Mouse (Mus musculus): ENCODE results near the gene Gpd1l. TPM values are rescaled to one million over a fixed set of nuclear protein-coding genes. Genes with fewer than 3 reads are reported as not detected.

The Gpd1l gene
- polyA plus RNA-seq, 1 experiment, result 10.8 TPM

DNA sequence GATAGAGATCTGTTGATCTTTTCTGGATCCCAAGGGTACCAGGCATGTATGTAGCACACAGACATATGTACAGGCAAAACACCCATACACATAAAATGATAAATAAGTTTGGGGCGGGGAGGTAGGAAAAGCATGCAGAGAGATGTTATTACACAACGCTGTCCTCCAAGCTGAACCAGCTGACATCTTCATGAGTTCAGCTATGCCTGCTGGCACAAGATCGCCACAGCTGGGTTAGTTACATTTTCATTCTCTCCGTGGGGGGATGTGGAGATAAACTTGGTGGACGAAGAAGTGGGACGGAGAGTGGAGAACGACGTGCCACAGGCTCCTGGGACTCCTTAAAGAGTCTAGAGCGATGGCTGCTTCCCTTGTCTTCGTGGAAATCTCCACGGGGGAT, 40.8 kb downstream of the Gpd1l start:
- H3K4me3 ChIP-seq (ENCODE audit: insufficient read depth, poor library complexity, severe bottlenecking), result no peak overlapping the region
- H3K36me3 ChIP-seq (ENCODE audit: control insufficient read depth, insufficient read depth), result no peaks in the 10 kb centered on the region
- no peaks in the 10 kb centered on the region for H3K79me2 ChIP-seq (ENCODE audit: control insufficient read depth, insufficient read depth)
- peaks cover 4% of the 10 kb centered on the region for H3K27me3 ChIP-seq (ENCODE audit: control insufficient read depth, insufficient read depth, insufficient read length)
- no peak overlapping the region for H3ac ChIP-seq (ENCODE audit: control insufficient read depth, insufficient read length, low read depth)
- TF ChIP-seq USF1 (IDR thresholded peaks at IDR 0.05; ENCODE audit: low read depth) (no peak), CEBPB (IDR thresholded peaks at IDR 0.05; ENCODE audit: low read depth) (no peak), MYOD1 (IDR thresholded peaks at IDR 0.05; ENCODE audit: control insufficient read depth, insufficient read length, low read depth) (no peak), MYOG (IDR thresholded peaks at IDR 0.05; ENCODE audit: control insufficient read depth, extremely low read depth, insufficient read length) (no peak), MAX (IDR thresholded peaks at IDR 0.05) (no peak), FOSL1 (IDR thresholded peaks at IDR 0.05; ENCODE audit: insufficient read depth, low read length, poor library complexity, severe bottlenecking) (no peak), CTCF (IDR thresholded peaks at IDR 0.05; ENCODE audit: control insufficient read depth, insufficient read depth, insufficient read length) (no peak)
- no peaks in the 10 kb centered on the region for H3K79me3 ChIP-seq (ENCODE audit: low read depth)

DNA sequence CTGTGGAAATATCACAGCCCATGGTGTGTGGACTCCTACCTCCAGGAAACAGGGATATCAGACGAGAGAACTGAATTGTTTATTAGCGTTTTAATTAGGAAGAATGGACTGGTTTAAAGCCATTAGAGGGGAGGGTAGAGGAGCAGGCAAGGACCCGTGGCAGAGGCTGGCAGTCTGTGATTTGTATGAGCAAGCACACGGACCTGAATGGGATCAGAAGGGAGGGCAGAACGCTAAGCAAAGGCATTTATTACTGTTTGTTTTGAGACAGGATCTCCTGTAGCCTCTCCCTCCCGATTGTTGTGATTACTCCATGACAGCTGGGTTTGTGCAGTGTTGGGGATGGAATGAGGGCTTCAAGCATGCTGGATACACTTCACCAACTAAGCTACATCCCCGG, 43.4 kb downstream of the Gpd1l start:
- H3K4me3 ChIP-seq (ENCODE audit: insufficient read depth, poor library complexity, severe bottlenecking), result no peak overlapping the region
- H3ac ChIP-seq (ENCODE audit: control insufficient read depth, insufficient read length, low read depth), result no peak overlapping the region
- no peaks in the 10 kb centered on the region for H3K79me3 ChIP-seq (ENCODE audit: low read depth)
- TF ChIP-seq MYOG (IDR thresholded peaks at IDR 0.05; ENCODE audit: control insufficient read depth, extremely low read depth, insufficient read length) (no peak), FOSL1 (IDR thresholded peaks at IDR 0.05; ENCODE audit: insufficient read depth, low read length, poor library complexity, severe bottlenecking) (no peak), CTCF (IDR thresholded peaks at IDR 0.05; ENCODE audit: control insufficient read depth, insufficient read depth, insufficient read length) (no peak), MAX (IDR thresholded peaks at IDR 0.05) (no peak), MYOD1 (IDR thresholded peaks at IDR 0.05; ENCODE audit: control insufficient read depth, insufficient read length, low read depth) (no peak), USF1 (IDR thresholded peaks at IDR 0.05; ENCODE audit: low read depth) (no peak), CEBPB (IDR thresholded peaks at IDR 0.05; ENCODE audit: low read depth) (no peak)
- peaks cover 4% of the 10 kb centered on the region for H3K27me3 ChIP-seq (ENCODE audit: control insufficient read depth, insufficient read depth, insufficient read length)
- H3K36me3 ChIP-seq (ENCODE audit: control insufficient read depth, insufficient read depth), result no peaks in the 10 kb centered on the region
- H3K79me2 ChIP-seq (ENCODE audit: control insufficient read depth, insufficient read depth), result no peaks in the 10 kb centered on the region

DNA sequence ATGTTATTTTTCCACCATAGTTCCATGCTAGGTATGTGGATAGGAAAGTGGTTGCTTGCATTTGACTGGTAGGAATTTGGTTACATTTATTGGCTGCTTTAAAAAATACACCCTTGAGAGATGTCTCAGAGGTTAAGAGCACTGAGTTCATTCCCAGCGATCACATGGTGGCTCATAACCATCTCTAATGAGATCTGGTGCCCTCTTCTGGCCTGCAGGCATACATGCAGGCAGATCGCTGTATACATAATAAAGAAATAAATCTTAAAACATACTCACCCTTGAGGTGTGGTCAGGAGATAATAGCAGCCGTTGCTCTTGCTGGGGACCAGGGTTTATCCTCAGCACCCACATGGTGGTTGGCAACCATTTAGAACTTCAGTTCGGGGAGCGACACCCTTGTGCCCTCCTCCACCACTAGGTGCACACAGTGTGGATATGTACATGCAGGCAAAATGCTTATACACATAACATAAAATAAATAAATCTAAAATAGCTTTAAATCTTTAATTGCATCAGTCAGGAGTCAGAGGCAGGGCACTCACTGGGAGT, 44.9 kb downstream of the Gpd1l start:
- Histone ChIP-seq H3K36me3 (ENCODE audit: control insufficient read depth, insufficient read depth) (no peaks in the 10 kb centered on the region), H3K79me3 (ENCODE audit: low read depth) (no peaks in the 10 kb centered on the region), H3K27me3 (ENCODE audit: control insufficient read depth, insufficient read depth, insufficient read length) (peaks cover 4% of the 10 kb centered on the region), H3ac (ENCODE audit: control insufficient read depth, insufficient read length, low read depth) (no peak overlapping the region), H3K79me2 (ENCODE audit: control insufficient read depth, insufficient read depth) (no peaks in the 10 kb centered on the region), H3K4me3 (ENCODE audit: insufficient read depth, poor library complexity, severe bottlenecking) (no peak overlapping the region)
- TF ChIP-seq CTCF (IDR thresholded peaks at IDR 0.05; ENCODE audit: control insufficient read depth, insufficient read depth, insufficient read length) (no peak), MAX (IDR thresholded peaks at IDR 0.05) (no peak), USF1 (IDR thresholded peaks at IDR 0.05; ENCODE audit: low read depth) (peak; percentile 13), MYOG (IDR thresholded peaks at IDR 0.05; ENCODE audit: control insufficient read depth, extremely low read depth, insufficient read length) (no peak), MYOD1 (IDR thresholded peaks at IDR 0.05; ENCODE audit: control insufficient read depth, insufficient read length, low read depth) (no peak), FOSL1 (IDR thresholded peaks at IDR 0.05; ENCODE audit: insufficient read depth, low read length, poor library complexity, severe bottlenecking) (no peak), CEBPB (IDR thresholded peaks at IDR 0.05; ENCODE audit: low read depth) (no peak)

DNA sequence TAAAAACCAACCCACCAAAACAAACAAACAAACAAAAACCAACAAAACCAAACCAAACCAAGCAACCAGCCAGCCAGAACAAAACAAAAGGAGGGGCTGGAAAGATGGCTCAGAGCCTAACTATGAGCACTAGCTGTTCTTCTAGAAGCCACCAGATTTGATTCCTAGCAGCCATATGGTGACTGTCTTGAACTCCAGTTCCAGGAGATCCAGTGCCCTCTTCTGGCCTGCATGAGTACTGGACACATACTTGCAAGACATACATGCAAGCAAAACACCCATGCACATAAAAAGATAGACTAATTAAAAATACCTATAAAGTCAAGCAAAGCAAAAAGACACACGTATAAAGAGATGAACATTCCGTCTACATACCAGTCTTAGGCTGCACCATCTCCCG, 46.1 kb downstream of the Gpd1l start:
- Histone ChIP-seq H3K36me3 (ENCODE audit: control insufficient read depth, insufficient read depth) (no peaks in the 10 kb centered on the region), H3K4me3 (ENCODE audit: insufficient read depth, poor library complexity, severe bottlenecking) (no peak overlapping the region), H3ac (ENCODE audit: control insufficient read depth, insufficient read length, low read depth) (no peak overlapping the region), H3K79me2 (ENCODE audit: control insufficient read depth, insufficient read depth) (no peaks in the 10 kb centered on the region), H3K27me3 (ENCODE audit: control insufficient read depth, insufficient read depth, insufficient read length) (peaks cover 4% of the 10 kb centered on the region), H3K79me3 (ENCODE audit: low read depth) (no peaks in the 10 kb centered on the region)
- TF ChIP-seq USF1 (IDR thresholded peaks at IDR 0.05; ENCODE audit: low read depth) (no peak), MAX (IDR thresholded peaks at IDR 0.05) (no peak), FOSL1 (IDR thresholded peaks at IDR 0.05; ENCODE audit: insufficient read depth, low read length, poor library complexity, severe bottlenecking) (no peak), MYOG (IDR thresholded peaks at IDR 0.05; ENCODE audit: control insufficient read depth, extremely low read depth, insufficient read length) (no peak), CTCF (IDR thresholded peaks at IDR 0.05; ENCODE audit: control insufficient read depth, insufficient read depth, insufficient read length) (peak; percentile 12), CEBPB (IDR thresholded peaks at IDR 0.05; ENCODE audit: low read depth) (no peak)

DNA sequence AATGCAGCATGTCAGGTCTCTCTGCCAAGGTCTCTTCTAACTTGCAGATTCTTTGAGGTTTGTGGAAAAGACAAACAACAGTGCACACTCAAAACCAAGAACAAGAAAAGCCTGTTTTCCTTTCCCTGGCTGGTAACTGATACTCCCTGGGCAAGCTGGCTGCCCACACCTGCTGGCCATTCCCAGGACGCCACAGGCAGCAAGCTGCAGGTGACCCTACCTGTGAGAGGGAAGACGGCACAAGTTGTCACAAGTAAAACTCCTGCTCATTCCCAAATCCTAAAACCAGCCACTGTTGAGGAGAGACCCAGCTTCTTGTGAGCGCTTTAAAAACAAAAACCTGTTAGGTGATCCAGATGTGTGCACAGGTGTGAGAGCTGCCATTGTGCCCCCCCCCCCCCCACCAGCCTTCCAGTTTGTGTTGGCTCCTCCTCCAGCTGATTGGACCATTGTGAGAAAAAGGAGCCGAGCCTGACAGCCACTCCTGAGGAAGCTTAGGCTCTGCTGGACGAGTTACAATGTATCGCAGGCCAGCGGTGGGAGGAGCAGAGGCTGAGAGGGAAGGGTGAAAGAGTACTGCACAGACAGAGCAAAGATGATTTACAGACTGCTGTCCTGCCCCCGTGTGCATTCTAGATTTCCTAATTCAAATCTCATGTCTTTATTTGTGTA, 47.7 kb downstream of the Gpd1l start:
- TF ChIP-seq MYOD1 (IDR thresholded peaks at IDR 0.05; ENCODE audit: control insufficient read depth, insufficient read length, low read depth), result no peak
- TF ChIP-seq MYOG (IDR thresholded peaks at IDR 0.05; ENCODE audit: control insufficient read depth, extremely low read depth, insufficient read length), result no peak
- TF ChIP-seq FOSL1 (IDR thresholded peaks at IDR 0.05; ENCODE audit: insufficient read depth, low read length, poor library complexity, severe bottlenecking), result no peak
- TF ChIP-seq USF1 (IDR thresholded peaks at IDR 0.05; ENCODE audit: low read depth), result no peak
- no peak for TF ChIP-seq MAX (IDR thresholded peaks at IDR 0.05)
- TF ChIP-seq CTCF (IDR thresholded peaks at IDR 0.05; ENCODE audit: control insufficient read depth, insufficient read depth, insufficient read length), result no peak
- no peak for TF ChIP-seq CEBPB (IDR thresholded peaks at IDR 0.05; ENCODE audit: low read depth)
- H3K4me3 ChIP-seq (ENCODE audit: insufficient read depth, poor library complexity, severe bottlenecking), result no peak overlapping the region

More for the DNA sequence above, 47.7 kb downstream of the Gpd1l start:
- H3K79me2 ChIP-seq (ENCODE audit: control insufficient read depth, insufficient read depth), result no peaks in the 10 kb centered on the region
- peaks cover under 1% of the 10 kb centered on the region for H3K27me3 ChIP-seq (ENCODE audit: control insufficient read depth, insufficient read depth, insufficient read length)
- no peak overlapping the region for H3ac ChIP-seq (ENCODE audit: control insufficient read depth, insufficient read length, low read depth)
- H3K79me3 ChIP-seq (ENCODE audit: low read depth), result no peaks in the 10 kb centered on the region
- H3K36me3 ChIP-seq (ENCODE audit: control insufficient read depth, insufficient read depth), result no peaks in the 10 kb centered on the region
